Mouse (Mus musculus) hindbrain, postnatal 0 days (tissue): Measurements from ENCODE around the gene Zfyve27. TPM values are rescaled to one million over a fixed set of nuclear protein-coding genes. Genes with fewer than 3 reads are reported as not detected.
A peak's percentile ranks its signal among the peaks of the same experiment; 100 is the strongest.

Source experiments
- ATAC-seq: fragments of 200-750 bp; cut with Nextera tagmentation; 2 replicates; pipeline ENCODE4 v1.8.0; 2017; ENCODE audit warnings: mild to moderate bottlenecking, moderate TSS enrichment, moderate library complexity
- DNase-seq: peaks from one replicate; pipeline ENCODE4 v3.0.0-alpha.2; 2015; ENCODE audit warnings: low spot score
- H3K27ac ChIP-seq: fragments of 300-500 bp; sonication (generic); 2 replicates; pipeline ENCODE4 v1.5.1; 2014; ENCODE audit warnings: mild to moderate bottlenecking
- H3K27me3 ChIP-seq: fragments of 300-500 bp; sonication (generic); 2 replicates; pipeline ENCODE4 v1.6.1; 2014; ENCODE audit warnings: low read length, mixed read lengths; ENCODE audit not compliant: insufficient read depth
- H3K36me3 ChIP-seq: fragments of 300-500 bp; sonication (generic); 2 replicates; pipeline ENCODE4 v1.6.1; 2014; ENCODE audit warnings: low read length, mixed read lengths; ENCODE audit not compliant: insufficient read depth
- H3K4me1 ChIP-seq: fragments of 300-500 bp; sonication (generic); 2 replicates; pipeline ENCODE4 v1.6.1; 2014; ENCODE audit warnings: antibody characterized with exemption, low read length, mixed read lengths; ENCODE audit not compliant: insufficient read depth
- H3K4me2 ChIP-seq: fragments of 300-500 bp; sonication (generic); 2 replicates; pipeline ENCODE4 v1.6.1; 2014; ENCODE audit warnings: low read depth, mild to moderate bottlenecking, low read length, moderate library complexity, mixed read lengths
- H3K4me3 ChIP-seq: fragments of 300-500 bp; sonication (generic); 2 replicates; pipeline ENCODE4 v1.5.1; 2014; ENCODE audit warnings: low read length
- H3K9ac ChIP-seq: fragments of 300-500 bp; sonication (generic); replicated peaks from 2 replicates; pipeline ENCODE4 v1.6.1; 2014; ENCODE audit warnings: mild to moderate bottlenecking, low read length, moderate library complexity, mixed read lengths
- H3K9me3 ChIP-seq: fragments of 300-500 bp; sonication (generic); 2 replicates; pipeline ENCODE4 v1.6.1; 2016; ENCODE audit warnings: low read length, mixed read lengths
- CTCF ChIP-seq: IDR thresholded peaks from 2 replicates; pipeline ENCODE4 v1.5.1; 2016; ENCODE audit warnings: antibody characterized with exemption, control low read depth, low read depth
- WGBS: fragments of 180-500 bp; shearing (Covaris S2); extraction: QIAGEN DNeasy Blood & Tissue Kit; methylation state at CpG from one replicate; pipeline ENCODE4 v1.1.7; 2014; 5-methylcytosine and 5-hydroxymethylcytosine counted together
- polyA plus RNA-seq: library from polyadenylated mRNA; unstranded; fragments of >200 nt; fragmentation: Nextera tagmentation; extraction: Ambion mirVana; gene quantifications from 2 replicates; pipeline ENCODE4 v1.2.1, GENCODE M21; 2015
- total RNA-seq: library from RNA; depleted of rRNA; stranded (reverse); fragments of >200 nt; gene quantifications from 2 replicates; pipeline ENCODE4 v1.2.3, GENCODE M21; 2014

Gene Zfyve27
- total and polyA plus RNA-seq, 2 experiments from 2014 or later: 48.9 to 95.0 TPM

DNA sequence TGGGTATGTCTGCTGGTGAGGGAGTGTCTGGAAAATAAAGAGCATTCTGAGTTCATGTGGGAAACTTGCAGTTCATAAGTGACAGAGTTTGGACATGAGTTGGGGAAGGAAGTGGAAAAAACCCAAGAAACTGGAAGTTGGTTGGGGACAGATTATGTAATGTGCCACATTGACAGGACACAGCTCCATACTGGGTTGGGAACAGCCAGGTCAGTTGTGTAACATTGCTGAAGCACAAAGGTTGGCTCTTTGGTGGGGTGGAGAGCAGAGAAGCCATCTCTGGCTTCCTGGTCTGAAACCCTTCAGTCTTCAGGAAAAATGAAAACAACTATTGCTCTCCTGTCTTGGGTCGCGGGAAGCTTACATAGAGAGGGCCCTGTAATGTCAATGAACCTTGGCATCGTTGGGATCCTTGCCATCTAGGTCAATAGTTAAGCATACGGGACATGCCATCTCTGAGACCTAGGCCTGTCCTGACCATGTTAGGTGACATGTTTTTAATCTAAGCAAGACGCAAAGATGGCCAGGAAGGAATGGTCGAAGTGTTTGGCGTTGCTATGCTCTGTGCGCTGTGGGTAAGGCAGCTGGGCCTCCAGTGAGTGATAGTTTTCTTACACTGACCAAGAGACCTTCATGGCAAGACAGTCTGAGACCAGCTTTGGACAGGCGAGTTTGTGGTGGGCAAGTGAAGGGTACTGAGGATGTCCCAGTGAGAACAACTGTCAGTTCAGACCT, 17.3 kb upstream of the Zfyve27 start:
- Histone ChIP-seq H3K9ac (no peak overlapping the region), H3K27me3 (no peaks in the 10 kb centered on the region), H3K36me3 (no peaks in the 10 kb centered on the region), H3K27ac (peak overlapping the region; percentile 74), H3K4me3 (no peak overlapping the region), H3K4me2 (no peak overlapping the region), H3K4me1 (0 out of 2 replicates have a peak, but pooled peaks cover 4% of the 10 kb centered on the region), H3K9me3 (no peaks in the 10 kb centered on the region)
- no peak for TF ChIP-seq CTCF
- no peak for ATAC-seq
- DNase-seq: no peak
- WGBS: 88% methylated on average over 9 of the region's 9 CpGs

- Histone ChIP-seq H3K9me3 (no peaks in the 10 kb centered on the region), H3K27me3 (no peaks in the 10 kb centered on the region), H3K36me3 (no peaks in the 10 kb centered on the region), H3K4me1 (0 out of 2 replicates have a peak, but pooled peaks cover 4% of the 10 kb centered on the region), H3K27ac (peak within 1 kb of the TSS; percentile 74), H3K4me2 (peak within 1 kb of the TSS; percentile 83), H3K4me3 (peak within 1 kb of the TSS; percentile 57), H3K9ac (peak within 1 kb of the TSS; percentile 76)
- 1% methylated on average over 41 of the region's 57 CpGs for WGBS
- ATAC-seq: peak; percentile 50
- TF ChIP-seq CTCF: peak; percentile 9; the same call in 1 of the 2 replicates
- peak; percentile 57 for DNase-seq
These were observed 16.5 kb upstream of the Zfyve27 start, which contains the start of gene Marveld1 for GRCm38 (mm10) chr19:42147170-42147768. Gene Marveld1 (plus strand): TSS chr19:42147400.

DNA sequence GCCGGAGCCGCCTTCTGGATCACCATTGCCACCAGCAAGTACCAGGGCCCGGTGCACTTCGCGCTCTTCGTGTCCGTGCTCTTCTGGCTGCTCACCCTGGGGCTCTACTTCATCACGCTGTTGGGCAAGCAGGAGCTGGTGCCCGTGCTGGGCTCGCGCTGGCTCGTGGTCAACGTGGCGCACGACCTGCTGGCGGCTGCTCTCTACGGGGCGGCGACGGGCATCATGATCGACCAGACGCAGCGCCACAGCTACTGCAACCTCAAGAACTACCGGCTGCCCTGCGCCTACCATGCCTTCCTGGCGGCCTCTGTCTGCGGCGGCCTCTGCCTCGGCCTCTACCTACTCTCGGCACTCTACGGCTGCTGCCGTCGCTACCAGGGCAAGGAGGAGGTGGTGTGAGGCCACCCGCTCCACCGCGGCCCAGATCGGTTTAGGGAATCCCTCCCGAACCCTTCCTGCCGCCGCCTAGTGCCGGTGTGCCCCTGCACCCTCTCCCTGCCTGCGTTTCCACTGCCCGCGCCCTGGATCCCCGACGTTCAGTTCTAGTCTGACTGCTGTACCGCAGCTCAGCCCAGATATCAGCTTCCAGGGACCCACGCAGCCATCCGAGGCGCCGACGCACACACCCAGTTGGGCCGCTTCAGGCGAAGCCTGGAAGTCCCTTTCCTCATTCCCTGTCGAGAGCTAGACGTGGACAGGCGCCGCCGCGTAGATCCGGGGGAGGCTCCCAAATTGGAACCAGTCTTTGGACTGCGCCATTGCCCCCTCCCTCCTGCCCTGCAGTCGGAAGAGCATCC, 15.8 kb upstream of the Zfyve27 start:
- peak overlapping the region; percentile 57 for H3K4me3 ChIP-seq
- H3K9ac ChIP-seq: peak overlapping the region; percentile 76
- WGBS: 1% methylated on average over 55 of the region's 63 CpGs
- H3K4me1 ChIP-seq: 0 out of 2 replicates have a peak, but pooled peaks cover 4% of the 10 kb centered on the region
- no peaks in the 10 kb centered on the region for H3K27me3 ChIP-seq
- peak; percentile 64 for DNase-seq
- peak; percentile 53 for ATAC-seq
- no peak for TF ChIP-seq CTCF
- no peaks in the 10 kb centered on the region for H3K36me3 ChIP-seq
- H3K27ac ChIP-seq: peak overlapping the region; percentile 74
- H3K9me3 ChIP-seq: no peaks in the 10 kb centered on the region
- peak overlapping the region; percentile 83 for H3K4me2 ChIP-seq

DNA sequence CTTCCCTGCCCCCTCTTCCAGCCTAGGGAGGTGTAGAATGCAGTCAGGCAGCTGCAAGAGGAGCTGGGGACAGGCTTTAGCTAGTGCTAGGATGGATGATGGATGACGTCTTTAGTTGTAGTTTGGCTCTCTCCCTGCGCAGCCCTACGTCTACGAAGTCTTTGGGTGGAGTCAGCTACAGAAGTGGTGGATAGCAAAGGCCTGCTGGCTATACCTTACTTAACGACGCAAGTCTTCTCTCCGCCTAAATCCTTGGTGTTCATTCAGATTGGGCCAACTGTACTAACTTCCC, 15.2 kb upstream of the Zfyve27 start:
- ATAC-seq: peak; percentile 33; the same call in 1 of the 2 replicates
- 26% methylated on average over 7 of the region's 7 CpGs for WGBS

DNA sequence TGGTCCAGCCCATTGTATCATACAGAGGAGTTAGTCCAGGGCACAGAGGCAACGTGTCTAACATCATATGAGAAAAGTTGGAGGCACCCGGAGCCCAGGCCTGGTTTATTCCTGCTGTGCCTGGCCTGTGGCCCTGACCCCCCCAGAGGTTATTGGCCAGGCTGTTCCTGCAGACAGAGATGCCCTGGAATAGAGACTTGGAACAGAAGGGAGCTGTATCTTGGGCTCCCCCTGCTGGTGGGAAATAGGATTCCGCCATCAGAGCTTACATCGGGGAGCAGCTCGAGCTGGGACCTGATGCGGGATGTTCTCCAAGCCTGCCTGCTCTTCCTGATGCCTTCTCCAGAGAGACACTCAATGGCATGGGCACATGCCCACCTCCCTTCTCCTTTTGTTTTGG, 11.8 kb upstream of the Zfyve27 start:
- Histone ChIP-seq H3K27ac (no peak overlapping the region), H3K36me3 (no peaks in the 10 kb centered on the region), H3K9me3 (no peaks in the 10 kb centered on the region), H3K9ac (no peak overlapping the region), H3K27me3 (no peaks in the 10 kb centered on the region), H3K4me1 (0 out of 2 replicates have a peak, but pooled peaks cover 4% of the 10 kb centered on the region), H3K4me2 (no peak overlapping the region), H3K4me3 (no peak overlapping the region)
- TF ChIP-seq CTCF: peak; percentile 93
- peak; percentile 84 for DNase-seq
- ATAC-seq: peak; percentile 43; the same call in 1 of the 2 replicates
- WGBS: 6% methylated on average over 6 of the region's 6 CpGs

More for the DNA sequence above, 15.2 kb upstream of the Zfyve27 start:
- H3K9ac ChIP-seq: peak overlapping the region; percentile 76
- no peaks in the 10 kb centered on the region for H3K27me3 ChIP-seq
- H3K4me3 ChIP-seq: peak overlapping the region; percentile 57
- no peaks in the 10 kb centered on the region for H3K9me3 ChIP-seq
- H3K27ac ChIP-seq: no peak overlapping the region
- TF ChIP-seq CTCF: no peak
- 0 out of 2 replicates have a peak, but pooled peaks cover 4% of the 10 kb centered on the region for H3K4me1 ChIP-seq
- no peak for DNase-seq
- peak overlapping the region; percentile 83 for H3K4me2 ChIP-seq
- H3K36me3 ChIP-seq: no peaks in the 10 kb centered on the region

DNA sequence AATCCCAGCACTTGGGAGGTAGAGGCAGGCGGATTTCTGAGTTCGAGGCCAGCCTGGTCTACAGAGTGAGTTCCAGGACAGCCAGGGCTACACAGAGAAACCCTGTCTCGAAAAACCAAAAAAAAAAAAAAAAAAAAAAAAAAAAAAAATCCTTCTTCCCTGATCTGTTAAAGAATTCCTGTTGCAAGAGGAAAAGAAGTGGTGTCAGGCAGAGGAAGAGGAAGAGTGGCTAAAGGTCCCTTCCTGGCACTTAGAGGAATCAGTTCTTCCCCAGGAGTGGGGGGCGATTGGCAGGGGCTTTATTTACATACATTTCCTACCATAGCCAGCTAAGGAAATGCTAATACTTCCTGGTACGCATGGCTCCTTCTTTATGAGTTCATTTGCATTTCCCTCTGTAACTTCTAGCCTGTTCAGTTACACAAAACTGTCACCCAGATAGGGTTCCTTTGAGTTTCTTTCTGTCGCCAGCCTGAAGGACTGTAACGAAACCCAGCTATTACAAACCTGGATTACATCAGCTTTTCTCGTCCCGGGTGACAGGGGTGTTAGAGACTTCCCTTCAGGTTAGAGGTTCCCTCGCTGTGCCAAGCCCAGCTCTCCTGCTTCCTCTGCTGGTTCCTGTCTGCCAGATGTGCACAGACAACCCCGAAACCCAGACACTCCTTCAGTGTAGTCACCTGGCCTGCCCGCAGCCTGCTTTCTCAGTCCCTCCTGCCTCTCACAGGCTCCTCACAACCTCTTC, 6.1 kb upstream of the Zfyve27 start:
- Histone ChIP-seq H3K36me3 (no peaks in the 10 kb centered on the region), H3K4me3 (no peak overlapping the region), H3K9ac (no peak overlapping the region), H3K27me3 (no peaks in the 10 kb centered on the region), H3K4me2 (no peak overlapping the region), H3K4me1 (no peaks in the 10 kb centered on the region), H3K9me3 (no peaks in the 10 kb centered on the region), H3K27ac (no peak overlapping the region)
- no peak for DNase-seq
- whole genome bisulfite sequencing: 74% methylated on average over 10 of the region's 12 CpGs
- ATAC-seq: no peak
- TF ChIP-seq CTCF: no peak
